Mouse (Mus musculus) hindbrain, postnatal 0 days (tissue): ENCODE results near the gene A930033H14Rik. TPM values are rescaled to one million over a fixed set of nuclear protein-coding genes. Genes with fewer than 3 reads are reported as not detected.
A peak's percentile ranks its signal among the peaks of the same experiment; 100 is the strongest.

Experiments
- ATAC-seq: fragments of 200-750 bp; cut with Nextera tagmentation; 2 replicates; pipeline ENCODE4 v1.8.0; 2017; ENCODE audit warnings: mild to moderate bottlenecking, moderate TSS enrichment, moderate library complexity
- DNase-seq: peaks from one replicate; pipeline ENCODE4 v3.0.0-alpha.2; 2015; ENCODE audit warnings: low spot score
- H3K27ac ChIP-seq: fragments of 300-500 bp; sonication (generic); 2 replicates; pipeline ENCODE4 v1.5.1; 2014; ENCODE audit warnings: mild to moderate bottlenecking
- H3K27me3 ChIP-seq: fragments of 300-500 bp; sonication (generic); 2 replicates; pipeline ENCODE4 v1.6.1; 2014; ENCODE audit warnings: low read length, mixed read lengths; ENCODE audit not compliant: insufficient read depth
- H3K36me3 ChIP-seq: fragments of 300-500 bp; sonication (generic); 2 replicates; pipeline ENCODE4 v1.6.1; 2014; ENCODE audit warnings: low read length, mixed read lengths; ENCODE audit not compliant: insufficient read depth
- H3K4me1 ChIP-seq: fragments of 300-500 bp; sonication (generic); 2 replicates; pipeline ENCODE4 v1.6.1; 2014; ENCODE audit warnings: antibody characterized with exemption, low read length, mixed read lengths; ENCODE audit not compliant: insufficient read depth
- H3K4me2 ChIP-seq: fragments of 300-500 bp; sonication (generic); 2 replicates; pipeline ENCODE4 v1.6.1; 2014; ENCODE audit warnings: low read depth, mild to moderate bottlenecking, low read length, moderate library complexity, mixed read lengths
- H3K4me3 ChIP-seq: fragments of 300-500 bp; sonication (generic); 2 replicates; pipeline ENCODE4 v1.5.1; 2014; ENCODE audit warnings: low read length
- H3K9ac ChIP-seq: fragments of 300-500 bp; sonication (generic); replicated peaks from 2 replicates; pipeline ENCODE4 v1.6.1; 2014; ENCODE audit warnings: mild to moderate bottlenecking, low read length, moderate library complexity, mixed read lengths
- H3K9me3 ChIP-seq: fragments of 300-500 bp; sonication (generic); 2 replicates; pipeline ENCODE4 v1.6.1; 2016; ENCODE audit warnings: low read length, mixed read lengths
- CTCF ChIP-seq: IDR thresholded peaks from 2 replicates; pipeline ENCODE4 v1.5.1; 2016; ENCODE audit warnings: antibody characterized with exemption, control low read depth, low read depth
- WGBS: fragments of 180-500 bp; shearing (Covaris S2); extraction: QIAGEN DNeasy Blood & Tissue Kit; methylation state at CpG from one replicate; pipeline ENCODE4 v1.1.7; 2014; 5-methylcytosine and 5-hydroxymethylcytosine counted together
- polyA plus RNA-seq: library from polyadenylated mRNA; unstranded; fragments of >200 nt; fragmentation: Nextera tagmentation; extraction: Ambion mirVana; gene quantifications from 2 replicates; pipeline ENCODE4 v1.2.1, GENCODE M21; 2015
- total RNA-seq: library from RNA; depleted of rRNA; stranded (reverse); fragments of >200 nt; gene quantifications from 2 replicates; pipeline ENCODE4 v1.2.3, GENCODE M21; 2014

The A930033H14Rik gene
- total and polyA plus RNA-seq, 2 experiments from 2014 or later = 0.47 to 1.4 TPM

GRCm38 (mm10) chr10:69247311-69248033, 34.6 kb upstream of the A930033H14Rik start:
- 94% methylated on average over 7 of the region's 7 CpGs for WGBS
- Histone ChIP-seq H3K9me3 (no peaks in the 10 kb centered on the region), H3K9ac (no peak overlapping the region), H3K36me3 (peaks cover 7% of the 10 kb centered on the region), H3K27me3 (no peaks in the 10 kb centered on the region), H3K27ac (no peak overlapping the region), H3K4me3 (no peak overlapping the region), H3K4me2 (no peak overlapping the region), H3K4me1 (no peaks in the 10 kb centered on the region)
- no peak for ATAC-seq
- DNase-seq = no peak
- no peak for TF ChIP-seq CTCF

DNA sequence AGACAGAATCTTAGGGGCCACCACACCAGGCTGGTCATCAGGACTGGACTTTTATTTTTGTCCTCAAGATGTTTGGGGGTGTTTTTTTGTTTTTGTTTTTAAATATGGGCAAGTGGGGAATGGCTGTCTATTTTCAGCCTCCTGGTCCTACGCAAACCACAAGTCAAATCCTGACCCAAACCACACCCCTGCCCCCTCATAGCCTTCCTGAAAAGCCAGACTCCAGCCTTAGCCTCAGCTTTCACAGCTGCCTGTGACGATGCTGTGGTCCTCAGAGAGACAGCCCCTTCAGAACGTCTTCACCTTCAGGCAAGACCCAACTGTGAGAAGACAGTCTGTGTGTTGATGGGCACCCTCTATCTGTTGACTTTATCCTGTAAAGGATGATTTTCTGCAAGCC, 33.9 kb upstream of the A930033H14Rik start:
- Histone ChIP-seq H3K4me1 (no peaks in the 10 kb centered on the region), H3K27me3 (no peaks in the 10 kb centered on the region), H3K27ac (no peak overlapping the region), H3K9ac (no peak overlapping the region), H3K36me3 (peaks cover 7% of the 10 kb centered on the region), H3K4me2 (no peak overlapping the region), H3K4me3 (no peak overlapping the region), H3K9me3 (peaks cover 4% of the 10 kb centered on the region)
- WGBS = 81% methylated on average over 3 of the region's 3 CpGs
- no peak for TF ChIP-seq CTCF
- DNase-seq = no peak
- no peak for ATAC-seq

GRCm38 (mm10) chr10:69245906-69246668, 33.2 kb upstream of the A930033H14Rik start:
- no peak overlapping the region for H3K9ac ChIP-seq
- H3K36me3 ChIP-seq = peaks cover 7% of the 10 kb centered on the region
- ATAC-seq = no peak
- WGBS = 72% methylated on average over 10 of the region's 10 CpGs
- peaks cover 4% of the 10 kb centered on the region for H3K9me3 ChIP-seq
- peak; percentile 30 for DNase-seq
- no peak overlapping the region for H3K4me3 ChIP-seq
- no peak overlapping the region for H3K4me2 ChIP-seq
- H3K27me3 ChIP-seq = no peaks in the 10 kb centered on the region
- TF ChIP-seq CTCF = no peak
- no peaks in the 10 kb centered on the region for H3K4me1 ChIP-seq
- no peak overlapping the region for H3K27ac ChIP-seq

GRCm38 (mm10) chr10:69245151-69245550, 32.3 kb upstream of the A930033H14Rik start:
- WGBS = 87% methylated on average over 4 of the region's 4 CpGs
- peaks cover 4% of the 10 kb centered on the region for H3K9me3 ChIP-seq
- H3K4me2 ChIP-seq = no peak overlapping the region
- ATAC-seq (no peak), DNase-seq (no peak)
- H3K27me3 ChIP-seq = no peaks in the 10 kb centered on the region
- H3K27ac ChIP-seq = no peak overlapping the region
- no peak overlapping the region for H3K4me3 ChIP-seq
- H3K4me1 ChIP-seq = no peaks in the 10 kb centered on the region
- no peak for TF ChIP-seq CTCF
- H3K9ac ChIP-seq = no peak overlapping the region
- peaks cover under 1% of the 10 kb centered on the region for H3K36me3 ChIP-seq

DNA sequence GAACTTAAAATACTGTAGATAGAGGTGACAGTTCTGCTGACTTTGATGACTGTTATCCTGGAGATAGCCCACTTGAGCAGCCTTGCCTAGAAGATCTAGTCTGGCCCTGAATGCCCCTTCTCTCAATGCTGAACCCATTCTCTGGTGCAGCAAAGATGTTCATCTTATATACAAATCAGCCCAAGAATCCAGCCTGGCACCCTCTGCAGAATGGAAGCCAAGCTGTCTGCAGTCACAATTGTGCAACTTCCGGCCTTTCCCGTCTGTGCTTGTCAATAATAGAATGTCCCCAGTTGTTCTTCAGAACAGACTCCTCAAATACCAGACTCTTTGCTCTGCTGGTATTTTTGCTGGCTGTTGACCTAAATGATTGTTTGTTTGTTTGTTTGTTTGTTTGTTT, 27.6 kb upstream of the A930033H14Rik start:
- no peak overlapping the region for H3K4me2 ChIP-seq
- H3K36me3 ChIP-seq = no peaks in the 10 kb centered on the region
- H3K4me1 ChIP-seq = no peaks in the 10 kb centered on the region
- no peak overlapping the region for H3K4me3 ChIP-seq
- H3K9me3 ChIP-seq = peaks cover 4% of the 10 kb centered on the region
- no peak for DNase-seq
- no peak for TF ChIP-seq CTCF
- ATAC-seq = no peak
- H3K9ac ChIP-seq = no peak overlapping the region
- no peak overlapping the region for H3K27ac ChIP-seq
- WGBS = 77% methylated on average over 2 of the region's 2 CpGs
- no peaks in the 10 kb centered on the region for H3K27me3 ChIP-seq

GRCm38 (mm10) chr10:69238311-69238710, 25.4 kb upstream of the A930033H14Rik start:
- Histone ChIP-seq H3K9ac (no peak overlapping the region), H3K27me3 (no peaks in the 10 kb centered on the region), H3K36me3 (no peaks in the 10 kb centered on the region), H3K4me2 (no peak overlapping the region), H3K4me1 (no peaks in the 10 kb centered on the region), H3K27ac (no peak overlapping the region), H3K4me3 (no peak overlapping the region), H3K9me3 (peaks cover 4% of the 10 kb centered on the region)
- peak; percentile 11 for DNase-seq
- no peak for TF ChIP-seq CTCF
- WGBS = 55% methylated on average over 6 of the region's 6 CpGs
- 0 out of 2 replicates have a peak, but pooled peaks have one; percentile 32 for ATAC-seq

- TF ChIP-seq CTCF = no peak
- DNase-seq = no peak
- Histone ChIP-seq H3K4me1 (no peaks in the 10 kb centered on the region), H3K27ac (no peak overlapping the region), H3K36me3 (no peaks in the 10 kb centered on the region), H3K4me3 (no peak overlapping the region), H3K9me3 (peaks cover 4% of the 10 kb centered on the region), H3K9ac (no peak overlapping the region), H3K4me2 (no peak overlapping the region), H3K27me3 (no peaks in the 10 kb centered on the region)
- no peak for ATAC-seq
- 88% methylated on average over 9 of the region's 9 CpGs for WGBS
Measured at GRCm38 (mm10) chr10:69237781-69238180, 24.9 kb upstream of the A930033H14Rik start.
